Mouse (Mus musculus) ES-Bruce4 (cell line): ENCODE results near the gene Gm3045.

Experiments
- CTCF ChIP-seq: IDR thresholded peaks from one replicate; pipeline ENCODE4 v1.8.1; 2011; ENCODE audit warnings: low read depth, low read length
- EP300 ChIP-seq: IDR thresholded peaks from 2 replicates; pipeline ENCODE4 v1.6.1; 2011; ENCODE audit warnings: low read depth, low read length; ENCODE audit not compliant: insufficient read depth

GRCm38 (mm10) chr13:56428724-56429500, 2.5 kb downstream of the Gm3045 start:
- TF ChIP-seq CTCF: peak; percentile 84
- peak; percentile 71; the same call in 1 of the 2 replicates for TF ChIP-seq EP300
